Mouse (Mus musculus) G1E (cell line): ENCODE data around the gene Acap3.

Experiments
- CTCF ChIP-seq: IDR thresholded peaks from 2 replicates; pipeline ENCODE4 v1.5.1; 2012; ENCODE audit warnings: low read depth, low read length, inconsistent platforms, mixed read lengths
- GATA1 ChIP-seq: IDR thresholded peaks from 2 replicates; pipeline ENCODE4 v1.6.1; 2012; ENCODE audit warnings: borderline replicate concordance, low read length, inconsistent platforms, mixed read lengths
- POLR2AphosphoS5 ChIP-seq: IDR thresholded peaks from 2 replicates; pipeline ENCODE4 v1.6.1; 2012; ENCODE audit warnings: low read depth, low read length, inconsistent platforms; ENCODE audit not compliant: insufficient replicate concordance
- TAL1 ChIP-seq: conservative IDR thresholded peaks from 2 replicates; pipeline ENCODE4 v1.6.1; 2012; ENCODE audit warnings: low read depth, low read length, inconsistent platforms, mixed read lengths

GRCm38 (mm10) chr4:155891011-155891471 lies 581 bp upstream of the Acap3 start:
- TF ChIP-seq CTCF (no peak), GATA1 (no peak), POLR2AphosphoS5 (no peak), TAL1 (no peak)
